ENCODE assay signal across 9 mouse cellular contexts in genomic region chr7:117412405-117412804, GRCm38 (mm10). TPM values are rescaled to one million over a fixed set of nuclear protein-coding genes. Genes with fewer than 3 reads are reported as not detected.
A peak's percentile ranks its signal among the peaks of the same experiment; 100 is the strongest.
DNase-seq lines count a peak whose midpoint lies in the region; ATAC-seq and TF ChIP-seq lines count a peak whose summit lies in the region.
"Had no signal": no experiment of that assay in that cellular context is flagged by ENCODE, and none has a peak within 500 bp of the region (broad histone marks: within the 10 kb centered on the region; RNA-seq: fewer than 3 reads in every experiment).

No protein-coding gene starts in this region.

- peaks cover 36% of the 10 kb centered on the region for H3K4me1 ChIP-seq in embryonic facial prominence, embryonic 15.5 days
- H3K4me1 ChIP-seq in lung, postnatal 0 days (ENCODE audit: insufficient read depth, low read depth, low read length) = peaks cover 6% of the 10 kb centered on the region; the same call in 1 of the 2 replicates

- ATAC-seq in embryonic facial prominence, embryonic 15.5 days (ENCODE audit: insufficient number of reproducible peaks, low FRiP score, low TSS enrichment, low read depth) = no peak
- ATAC-seq in lung, postnatal 0 days = peak; percentile 50
- ATAC-seq: activated CD4-positive, CD25-positive, alpha-beta regulatory T cell, adult 4 months had no signal

- 0 out of 2 replicates have a peak overlapping the region, but pooled peaks have one; percentile 3 for H3K27ac ChIP-seq in embryonic facial prominence, embryonic 15.5 days (replicated peaks)
- H3K27ac ChIP-seq in lung, postnatal 0 days (ENCODE audit: low read length) = no peak overlapping the region

- no peak for TF ChIP-seq EP300 in lung, postnatal 0 days (IDR thresholded peaks at IDR 0.05)

- H3K9me3 ChIP-seq in embryonic facial prominence, embryonic 15.5 days (replicated peaks) = no peaks in the 10 kb centered on the region
- H3K9me3 ChIP-seq in lung, postnatal 0 days (ENCODE audit: low read length) = no peaks in the 10 kb centered on the region

- TF ChIP-seq CTCF in lung, postnatal 0 days (IDR thresholded peaks at IDR 0.05) = no peak

- H3K36me3 ChIP-seq in embryonic facial prominence, embryonic 15.5 days = no peaks in the 10 kb centered on the region
- H3K36me3 ChIP-seq in lung, postnatal 0 days (ENCODE audit: insufficient read depth, low read length) = no peaks in the 10 kb centered on the region

- H3K4me2 ChIP-seq in embryonic facial prominence, embryonic 15.5 days (replicated peaks) = no peak overlapping the region
- no peak overlapping the region for H3K4me2 ChIP-seq in lung, postnatal 0 days (replicated peaks; ENCODE audit: low read depth, low read length)

- H3K27me3 ChIP-seq in embryonic facial prominence, embryonic 15.5 days = no peaks in the 10 kb centered on the region
- no peaks in the 10 kb centered on the region for H3K27me3 ChIP-seq in lung, postnatal 0 days (replicated peaks; ENCODE audit: insufficient read depth, low read length)

- 51% methylated on average over 5 of the region's 5 CpGs for WGBS in embryonic facial prominence, embryonic 15.5 days
- 29% methylated on average over 5 of the region's 5 CpGs for WGBS in lung, postnatal 0 days

- H3K4me3 ChIP-seq in embryonic facial prominence, embryonic 15.5 days (replicated peaks) = no peak overlapping the region
- H3K4me3 ChIP-seq in lung, postnatal 0 days (ENCODE audit: low read depth, low read length) = no peak overlapping the region

- intact Hi-C loops in left cerebral cortex, postnatal 14 days (cut with DNase I) = no loop called here

- DNase-seq in cerebellum, postnatal 14 days = peak; percentile 22 to 64
- no peak for DNase-seq in cerebellum, adult 9-11 months
- DNase-seq in left cerebral cortex, postnatal 14 days (ENCODE audit: low spot score in 2 of 2) = peak; percentile 52 to 63
- DNase-seq in left cerebral cortex, adult 9 months (ENCODE audit: low spot score in 2 of 2) = no peak
- peak; percentile 34 for DNase-seq in lung, postnatal 0 days (ENCODE audit: low spot score)
- no peak for DNase-seq in ovary, adult 18-20 months (ENCODE audit: low spot score)
- DNase-seq in thymus, postnatal 14 days = no peak

- no peak overlapping the region for H3K9ac ChIP-seq in embryonic facial prominence, embryonic 15.5 days
- H3K9ac ChIP-seq in lung, postnatal 0 days (replicated peaks; ENCODE audit: low read depth) = no peak overlapping the region

RNA-seq across cellular contexts. Expression of gene Xylt1, which starts 31.6 kb away (rescaled TPM):
- 10 to 100 TPM; 52.9 to 53.8 TPM for total RNA-seq in left cerebral cortex, postnatal 14 days (2021)
- 2.3 and 2.7 TPM in 2 replicates for polyA plus RNA-seq in embryonic facial prominence, embryonic 15.5 days (2015; fragmentation: Nextera tagmentation; extraction: Ambion mirVana)
- polyA plus RNA-seq in lung, postnatal 0 days (2015; fragmentation: Nextera tagmentation; extraction: Ambion mirVana) = 0.45 and 0.63 TPM in 2 replicates

Comparison
In these comparisons a context has a peak if more than half of its experiments do, and no peak if none do; other contexts are left out.
1. DNase-seq: peak in cerebellum, postnatal 14 days (2 of 2), left cerebral cortex, postnatal 14 days (2 of 2) and lung, postnatal 0 days (single experiment); none in cerebellum, adult 9-11 months (single experiment), left cerebral cortex, adult 9 months (0 of 2), ovary, adult 18-20 months (single experiment) and thymus, postnatal 14 days (single experiment).